Mouse (Mus musculus): ENCODE results near the gene Bcl2a1d.
"Not testable (repeated sequence)": the region's sequence is repeated elsewhere in the genome, so short reads cannot be mapped to it uniquely, and the experiment has no call there.

Bcl2a1d gene

GRCm38 (mm10) chr9:88698746-88699145 is 33.0 kb downstream of the Bcl2a1d start:
- DNase-seq (ENCODE audit: low spot score in 2 of 2): not testable (repeated sequence)

DNA sequence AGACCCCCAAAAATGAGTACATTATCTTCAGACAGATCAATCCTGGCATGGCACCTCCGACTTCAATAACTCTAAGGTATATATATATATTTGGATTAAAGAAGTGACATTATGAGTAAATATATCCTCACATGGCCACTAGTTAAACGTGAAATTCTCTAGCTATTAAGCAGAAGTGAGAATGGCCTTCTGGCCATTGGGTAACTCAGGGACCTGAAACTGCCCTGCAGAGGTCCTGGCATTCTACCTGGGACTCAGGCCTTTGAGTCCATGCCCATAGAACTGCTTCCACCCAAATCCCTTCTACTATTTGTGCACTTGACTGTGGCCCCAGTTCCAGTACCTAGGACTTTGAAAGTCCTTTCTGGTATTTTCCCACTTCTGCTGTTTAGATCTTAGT is 40.4 kb downstream of the Bcl2a1d start:
- DNase-seq (ENCODE audit: low spot score in 2 of 2): not testable (repeated sequence)

DNA sequence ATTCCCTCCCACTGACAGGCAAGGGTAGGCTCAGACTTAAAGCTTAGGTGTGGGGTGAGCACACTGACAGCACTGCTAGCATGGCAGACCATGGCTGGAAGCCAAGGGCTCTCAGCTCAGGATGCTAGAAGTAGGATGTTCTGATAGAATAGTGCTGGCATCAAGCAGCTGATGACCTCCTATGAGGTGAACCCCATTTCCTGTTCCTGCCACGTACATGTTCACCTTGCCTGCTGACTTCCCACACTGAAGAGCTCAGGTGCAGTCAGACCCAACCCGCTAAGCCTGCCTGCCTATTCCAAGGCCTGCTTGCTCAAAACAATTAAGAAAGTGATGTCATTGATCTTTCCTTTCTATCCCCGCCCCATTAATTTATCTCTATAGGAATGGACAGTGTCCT is 42.3 kb downstream of the Bcl2a1d start:
- DNase-seq (ENCODE audit: low spot score in 2 of 2): not testable (repeated sequence)

- DNase-seq (ENCODE audit: low spot score in 2 of 2): not testable (repeated sequence)
Measured at GRCm38 (mm10) chr9:88686719-88687118, 45.0 kb downstream of the Bcl2a1d start.

Data from frontal cortex, postnatal 36 days (tissue).